Mouse (Mus musculus) induced T-regulatory cell, adult 2 months (primary cell): ENCODE data around the gene Map3k14.

ENCODE experiments used
- DNase-seq: peaks from one replicate; pipeline ENCODE4 v3.0.0-alpha.2; 2012; ENCODE audit warnings: low read depth

Map3k14 gene

GRCm38 (mm10) chr11:103175688-103176442 lies 91.4 kb downstream of the Map3k14 start:
- peak; percentile 71 for DNase-seq

DNA sequence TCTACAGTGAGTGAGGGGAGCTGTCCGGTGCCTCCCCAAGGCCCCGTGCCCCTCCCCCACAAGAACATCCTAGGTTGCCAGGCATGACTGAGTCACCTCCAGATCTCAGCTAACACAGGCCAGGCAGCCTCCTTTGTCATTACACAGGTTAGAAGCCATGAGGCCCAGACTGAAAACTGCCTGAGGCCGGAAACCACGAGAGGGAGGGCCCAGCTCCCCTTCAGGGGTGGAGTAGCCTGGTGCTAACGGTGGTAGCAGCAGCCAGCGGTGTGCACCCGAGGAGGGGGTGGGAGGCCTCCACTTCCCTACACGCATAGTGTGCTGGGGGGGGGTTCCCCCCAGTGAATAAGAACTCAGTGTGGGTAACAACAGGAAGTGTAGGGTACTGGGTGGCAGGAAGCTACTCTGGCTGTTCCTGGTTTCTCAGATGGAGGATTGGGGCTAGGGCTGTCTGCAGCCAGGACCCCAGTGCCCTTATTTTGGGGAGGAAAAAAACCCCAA lies 92.3 kb downstream of the Map3k14 start:
- DNase-seq = peak; percentile 97

- DNase-seq = no peak
Measured at GRCm38 (mm10) chr11:103174411-103174832, 92.8 kb downstream of the Map3k14 start.

DNA sequence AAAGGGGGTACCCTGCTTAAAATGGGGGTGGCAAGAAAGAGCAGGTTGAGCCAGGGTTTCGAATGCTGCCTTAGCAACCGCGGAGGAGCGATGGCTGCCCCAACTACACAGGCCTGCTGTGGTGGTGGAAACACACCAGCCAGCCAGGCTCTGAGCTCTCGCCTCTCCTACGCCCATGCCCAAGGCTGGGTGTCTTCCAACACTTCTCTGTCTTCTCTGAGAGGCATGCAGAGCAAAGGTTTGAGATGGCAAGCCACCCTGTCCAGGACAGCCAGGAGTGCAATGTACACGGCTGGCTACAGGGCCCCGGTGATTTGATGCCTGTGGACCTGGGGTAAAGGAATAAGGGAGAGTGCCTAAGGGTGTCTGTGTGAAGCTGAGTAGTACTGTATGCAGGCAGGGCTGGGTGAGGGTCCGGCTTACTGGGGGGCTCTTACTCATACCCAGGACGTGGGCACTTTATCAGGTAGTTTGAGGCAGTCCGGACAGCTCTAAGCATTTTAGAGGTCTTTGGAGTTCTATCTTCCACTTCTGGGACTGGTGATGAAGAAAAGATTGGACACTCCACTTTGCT lies 93.4 kb downstream of the Map3k14 start:
- peak; percentile 67 for DNase-seq

DNA sequence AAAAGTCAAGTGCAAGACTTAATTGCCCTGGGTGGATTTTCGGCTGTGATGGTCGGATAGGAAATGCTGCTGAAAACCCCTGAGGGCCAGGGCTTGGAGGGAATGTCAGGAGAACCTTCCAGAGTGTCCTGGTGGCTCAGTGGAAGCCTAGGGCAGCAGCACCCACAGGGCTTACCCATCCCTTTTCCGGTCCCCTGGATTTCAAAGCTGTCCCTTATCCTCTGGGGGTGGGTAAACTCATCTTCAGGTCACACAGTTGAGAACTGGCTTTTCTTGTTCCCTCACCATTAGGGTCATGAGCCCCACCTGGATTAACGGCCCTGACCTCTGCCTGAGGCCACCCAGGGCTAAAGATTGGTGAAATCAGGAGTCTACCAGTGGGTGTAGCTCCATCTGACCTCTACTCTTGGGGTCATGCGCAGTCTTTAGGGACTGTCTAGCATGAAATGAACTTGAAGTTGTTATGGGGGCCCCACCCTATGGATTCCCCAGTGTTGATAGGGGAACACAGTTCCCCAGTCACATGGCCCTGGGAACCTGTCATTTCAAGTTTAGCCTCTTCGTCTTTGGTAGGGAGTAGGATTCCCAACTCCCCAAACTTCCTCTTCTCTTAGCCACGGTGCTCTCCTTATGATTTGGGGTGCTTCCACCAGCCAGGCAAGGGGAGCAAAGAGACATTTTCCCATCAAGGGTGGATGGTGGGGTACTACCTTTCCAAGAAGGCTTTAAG lies 94.1 kb downstream of the Map3k14 start:
- peak; percentile 49 for DNase-seq

GRCm38 (mm10) chr11:103172392-103173040 lies 94.8 kb downstream of the Map3k14 start:
- peak; percentile 55 for DNase-seq

DNA sequence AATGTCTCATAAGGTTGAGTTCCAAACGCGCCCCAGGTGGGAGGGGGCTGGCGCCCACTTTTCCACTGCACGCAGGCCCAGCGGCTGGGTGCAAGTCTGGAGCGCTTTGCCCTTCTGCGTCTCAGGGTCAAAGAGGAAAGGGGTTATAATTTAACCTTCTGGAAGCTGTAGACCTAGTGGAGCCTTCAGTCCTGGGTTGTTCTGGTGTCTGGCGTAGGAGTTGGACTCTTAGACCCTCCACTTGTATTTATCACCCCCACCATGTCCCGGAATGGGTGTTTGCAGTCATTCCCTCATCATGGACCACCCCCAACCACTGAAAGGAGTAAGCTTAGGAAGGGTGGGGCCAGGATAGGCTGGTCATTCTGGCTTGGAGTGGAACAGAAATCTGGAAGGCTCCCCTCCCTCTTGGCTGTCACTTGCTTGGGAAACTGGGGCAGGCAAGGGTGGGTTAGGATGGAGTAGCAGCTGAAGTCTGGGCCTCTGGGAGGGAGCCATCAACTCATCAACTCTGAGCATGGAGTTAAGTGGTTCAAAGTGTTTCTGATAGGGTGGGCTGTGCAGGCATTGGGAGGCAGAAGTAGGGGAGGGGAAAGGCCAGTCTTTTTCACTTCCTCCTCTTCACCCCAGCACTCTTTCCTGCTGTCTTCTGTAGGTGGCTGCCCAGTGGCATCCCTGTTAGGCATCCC lies 95.4 kb downstream of the Map3k14 start:
- DNase-seq = peak; percentile 49

DNA sequence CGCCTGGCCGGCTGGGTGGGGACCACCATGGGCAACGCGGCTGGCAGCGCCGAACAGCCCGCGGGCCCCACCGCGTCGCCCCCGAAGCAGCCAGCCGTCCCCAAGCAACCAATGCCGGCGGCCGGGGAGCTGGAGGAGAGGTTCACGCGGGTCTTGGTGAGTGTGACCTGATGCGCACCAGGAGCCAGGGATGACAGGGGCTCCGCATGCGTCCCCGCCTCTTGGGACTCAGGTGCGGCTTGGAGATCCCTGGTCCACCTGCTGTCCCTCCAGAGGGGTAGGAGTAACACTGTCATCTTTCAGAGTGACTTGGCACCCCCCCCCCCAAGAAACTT lies 96.0 kb downstream of the Map3k14 start:
- peak; percentile 54 for DNase-seq

DNA sequence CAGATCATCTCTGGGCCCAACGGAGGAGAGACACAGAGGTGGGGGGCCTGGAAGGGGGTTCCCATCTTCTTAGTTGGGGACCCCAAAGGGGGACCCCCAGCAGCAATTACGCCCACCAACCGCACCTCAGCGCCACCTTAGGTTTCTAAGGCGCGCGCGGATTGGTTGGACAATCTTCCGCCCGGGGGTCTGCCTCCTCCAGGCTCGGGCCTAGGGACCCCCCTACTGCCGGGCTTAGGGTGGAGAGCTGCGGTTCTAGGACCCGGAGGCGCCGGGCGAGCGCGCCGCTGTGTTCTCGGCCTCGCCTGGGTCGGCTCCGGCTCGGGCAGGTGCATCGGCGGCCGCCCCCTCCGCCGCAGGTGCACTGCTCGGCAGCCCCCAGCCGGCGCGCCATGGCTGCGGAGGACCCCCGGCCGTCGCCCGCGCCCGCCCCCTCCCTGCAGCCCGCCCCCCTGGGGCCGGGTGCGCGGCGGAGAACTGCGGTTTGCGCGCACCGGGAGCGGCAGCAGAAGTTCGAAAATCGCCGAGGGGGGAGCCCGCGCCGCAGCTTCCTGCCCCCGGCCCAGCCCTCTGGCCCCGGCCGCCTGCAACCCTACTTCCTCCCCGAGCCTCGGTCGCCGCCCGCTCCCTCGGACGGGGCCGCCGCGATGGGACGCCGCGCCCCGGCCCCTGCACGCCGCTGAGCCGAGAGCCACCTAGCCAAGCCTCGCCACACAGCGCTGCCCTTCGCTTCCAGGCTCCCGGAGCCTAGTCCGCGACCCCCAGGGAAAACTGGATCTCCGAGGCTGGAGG lies 96.6 kb downstream of the Map3k14 start, which contains the start of gene Fmnl1:
Fmnl1 (plus strand) TSS at position 614 of the 792 bp plus-strand sequence.
- DNase-seq = peak; percentile 78

- DNase-seq = peak; percentile 61
Measured at GRCm38 (mm10) chr11:103170111-103170493, 97.2 kb downstream of the Map3k14 start.
